Mouse (Mus musculus) olfactory bulb, adult 2 months (tissue): ENCODE data around the gene Sema4d.

Experiments
- CTCF ChIP-seq: fragments of 200-500 bp; IDR thresholded peaks from 2 replicates; pipeline ENCODE4 v1.5.1; 2012; ENCODE audit warnings: low read depth, mild to moderate bottlenecking, low read length, moderate library complexity; ENCODE audit not compliant: insufficient read depth
- POLR2A ChIP-seq: fragments of 200-500 bp; IDR thresholded peaks from 2 replicates; pipeline ENCODE4 v1.6.1; 2012; ENCODE audit warnings: mild to moderate bottlenecking, low read depth, low read length, moderate library complexity; ENCODE audit not compliant: insufficient read depth

DNA sequence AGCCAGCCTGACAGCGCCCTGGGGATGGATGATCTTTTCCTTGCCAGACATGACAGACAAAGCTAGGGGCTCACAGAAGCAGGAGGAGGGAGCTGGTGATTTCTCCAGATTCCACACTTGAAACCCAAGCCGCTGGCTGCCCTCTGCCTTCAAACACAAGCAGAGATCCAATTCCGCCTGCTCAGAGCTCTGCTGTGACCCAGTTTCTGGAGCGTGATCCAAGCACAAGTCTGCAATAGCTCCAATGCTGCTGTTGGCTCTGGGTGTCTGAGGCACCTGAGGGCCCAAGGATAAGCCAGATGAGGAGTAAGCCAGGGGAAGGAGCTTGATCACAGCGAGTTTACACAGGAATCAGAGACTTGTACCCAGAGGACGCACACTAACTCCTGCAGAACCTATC is 9.7 kb downstream of the Sema4d start:
- no peak for TF ChIP-seq CTCF
- TF ChIP-seq POLR2A, result no peak
